Mouse (Mus musculus) forebrain, embryonic 10.5 days (tissue): ENCODE measurements around the gene Olfr229. TPM values are rescaled to one million over a fixed set of nuclear protein-coding genes. Genes with fewer than 3 reads are reported as not detected.

Experiments
- polyA plus RNA-seq: library from polyadenylated mRNA; unstranded; fragments of >200 nt; fragmentation: Nextera tagmentation; extraction: Ambion mirVana; gene quantifications from 2 replicates; pipeline ENCODE4 v1.2.1, GENCODE M21; 2016

Gene Olfr229
- polyA plus RNA-seq, 1 experiment from 2014 or later = not detected

Other genes with a start within 250 kb of the Olfr229 start
- not detected in 2 replicates for gene Olfr963, start 240.1 kb upstream of the Olfr229 start, polyA plus RNA-seq
- not detected in 2 replicates for gene Olfr149, start 200.2 kb upstream of the Olfr229 start, polyA plus RNA-seq
- gene Olfr965, start 196.0 kb upstream of the Olfr229 start, polyA plus RNA-seq = not detected in 2 replicates
- gene Olfr150, start 176.4 kb upstream of the Olfr229 start, polyA plus RNA-seq = not detected in 2 replicates
- gene Olfr967, start 161.1 kb upstream of the Olfr229 start, polyA plus RNA-seq = not detected in 2 replicates
- gene Olfr968, start 124.1 kb upstream of the Olfr229 start, polyA plus RNA-seq = not detected in 2 replicates
- not detected in 2 replicates for gene Olfr969, start 116.4 kb upstream of the Olfr229 start, polyA plus RNA-seq
- gene Olfr970, start 98.5 kb upstream of the Olfr229 start, polyA plus RNA-seq = not detected in 2 replicates
- gene Olfr971, start 70.5 kb upstream of the Olfr229 start, polyA plus RNA-seq = not detected in 2 replicates
- gene Olfr972, start 40.9 kb upstream of the Olfr229 start, polyA plus RNA-seq = not detected in 2 replicates
- gene Olfr974, start 30.2 kb downstream of the Olfr229 start, polyA plus RNA-seq = not detected in 2 replicates
- not detected in 2 replicates for gene Olfr975, start 44.7 kb downstream of the Olfr229 start, polyA plus RNA-seq
- gene Olfr976, start 53.8 kb downstream of the Olfr229 start, polyA plus RNA-seq = not detected in 2 replicates
- not detected in 2 replicates for gene Olfr978, start 84.8 kb downstream of the Olfr229 start, polyA plus RNA-seq
- gene Olfr979, start 96.1 kb downstream of the Olfr229 start, polyA plus RNA-seq = not detected in 2 replicates
- gene Olfr980, start 102.2 kb downstream of the Olfr229 start, polyA plus RNA-seq = not detected in 2 replicates
- not detected in 2 replicates for gene Olfr981, start 114.1 kb downstream of the Olfr229 start, polyA plus RNA-seq
- gene Olfr982, start 166.5 kb downstream of the Olfr229 start, polyA plus RNA-seq = not detected in 2 replicates
- gene Olfr983, start 186.3 kb downstream of the Olfr229 start, polyA plus RNA-seq = not detected in 2 replicates
- not detected in 2 replicates for gene Olfr984, start 206.9 kb downstream of the Olfr229 start, polyA plus RNA-seq
- gene Olfr985, start 222.8 kb downstream of the Olfr229 start, polyA plus RNA-seq = not detected in 2 replicates
- not detected in 2 replicates for gene Tmem225, start 240.8 kb downstream of the Olfr229 start, polyA plus RNA-seq